Mouse (Mus musculus) splenic B cell, adult 2 months (primary cell): ENCODE results near the gene Smim26.
A peak's percentile ranks its signal among the peaks of the same experiment; 100 is the strongest.

Source experiments
- DNase-seq: peaks from one replicate; pipeline ENCODE4 v3.0.0-alpha.2; 2011; ENCODE audit warnings: low read depth, low spot score
- H3K27me3 ChIP-seq: 2 replicates; pipeline ENCODE4 v1.6.1; 2012; ENCODE audit warnings: mild to moderate bottlenecking, low read length, moderate library complexity, mixed read lengths; ENCODE audit not compliant: control insufficient read depth, poor library complexity, insufficient read depth, severe bottlenecking
- H3K36me3 ChIP-seq: 2 replicates; pipeline ENCODE4 v1.6.1; 2012; ENCODE audit warnings: mild to moderate bottlenecking, low read length, moderate library complexity, mixed read lengths; ENCODE audit not compliant: control insufficient read depth, poor library complexity, insufficient read depth, severe bottlenecking

The Smim26 gene

GRCm38 (mm10) chr2:144613956-144614355, 20.1 kb downstream of the Smim26 start:
- no peaks in the 10 kb centered on the region for H3K27me3 ChIP-seq
- peaks cover 5% of the 10 kb centered on the region; the same call in 1 of the 2 replicates for H3K36me3 ChIP-seq
- no peak for DNase-seq

- no peak for DNase-seq
- Histone ChIP-seq H3K36me3 (peaks cover 5% of the 10 kb centered on the region; the same call in 1 of the 2 replicates), H3K27me3 (no peaks in the 10 kb centered on the region)
Measured at GRCm38 (mm10) chr2:144617074-144617874, 23.4 kb downstream of the Smim26 start.

- DNase-seq, result no peak
- H3K36me3 ChIP-seq, result peaks cover 7% of the 10 kb centered on the region; the same call in 1 of the 2 replicates
- no peaks in the 10 kb centered on the region for H3K27me3 ChIP-seq
Measured at GRCm38 (mm10) chr2:144621491-144621890, 27.6 kb downstream of the Smim26 start.

GRCm38 (mm10) chr2:144633551-144633950, 39.7 kb downstream of the Smim26 start:
- no peaks in the 10 kb centered on the region for H3K36me3 ChIP-seq
- no peak for DNase-seq
- H3K27me3 ChIP-seq, result no peaks in the 10 kb centered on the region

GRCm38 (mm10) chr2:144634231-144634630, 40.4 kb downstream of the Smim26 start:
- Histone ChIP-seq H3K27me3 (no peaks in the 10 kb centered on the region), H3K36me3 (no peaks in the 10 kb centered on the region)
- DNase-seq, result no peak

- no peak for DNase-seq
- Histone ChIP-seq H3K36me3 (no peaks in the 10 kb centered on the region), H3K27me3 (no peaks in the 10 kb centered on the region)
Measured at GRCm38 (mm10) chr2:144634729-144635128, 40.9 kb downstream of the Smim26 start.

- Histone ChIP-seq H3K27me3 (no peaks in the 10 kb centered on the region), H3K36me3 (no peaks in the 10 kb centered on the region)
- DNase-seq, result peak; percentile 63
Measured at GRCm38 (mm10) chr2:144635644-144636320, 41.9 kb downstream of the Smim26 start.

- Histone ChIP-seq H3K36me3 (no peaks in the 10 kb centered on the region), H3K27me3 (no peaks in the 10 kb centered on the region)
- DNase-seq, result no peak
Measured at GRCm38 (mm10) chr2:144637204-144637603, 43.4 kb downstream of the Smim26 start.

- Histone ChIP-seq H3K27me3 (no peaks in the 10 kb centered on the region), H3K36me3 (no peaks in the 10 kb centered on the region)
- DNase-seq, result no peak
Measured at GRCm38 (mm10) chr2:144637671-144638395, 44.0 kb downstream of the Smim26 start.

GRCm38 (mm10) chr2:144638719-144639118, 44.9 kb downstream of the Smim26 start:
- Histone ChIP-seq H3K27me3 (no peaks in the 10 kb centered on the region), H3K36me3 (no peaks in the 10 kb centered on the region)
- DNase-seq, result no peak

GRCm38 (mm10) chr2:144640101-144640500, 46.2 kb downstream of the Smim26 start:
- H3K36me3 ChIP-seq, result no peaks in the 10 kb centered on the region
- DNase-seq, result no peak
- H3K27me3 ChIP-seq, result no peaks in the 10 kb centered on the region

GRCm38 (mm10) chr2:144641991-144642390, 48.1 kb downstream of the Smim26 start:
- Histone ChIP-seq H3K27me3 (no peaks in the 10 kb centered on the region), H3K36me3 (no peaks in the 10 kb centered on the region)
- DNase-seq, result peak; percentile 11
